Mouse (Mus musculus) ES-E14 (cell line): Measurements from ENCODE around the gene Rnf216. TPM values are rescaled to one million over a fixed set of nuclear protein-coding genes. Genes with fewer than 3 reads are reported as not detected.

ENCODE experiments used
- DNase-seq: peaks from one replicate; pipeline ENCODE4 v3.0.0-alpha.2; 2013; ENCODE audit warnings: low read depth, low spot score
- H3K27ac ChIP-seq: 2 replicates; pipeline ENCODE4 v1.5.1; 2012; ENCODE audit warnings: low read depth, mild to moderate bottlenecking, low read length, moderate library complexity, mixed read lengths; ENCODE audit not compliant: poor library complexity, insufficient read depth, severe bottlenecking
- H3K36me3 ChIP-seq: 2 replicates; pipeline ENCODE4 v1.6.1; 2012; ENCODE audit warnings: mild to moderate bottlenecking, low read length, moderate library complexity, mixed read lengths; ENCODE audit not compliant: control insufficient read depth, poor library complexity, insufficient read depth, severe bottlenecking
- H3K4me1 ChIP-seq, 2 experiments: fragments of 150-350 bp in 1 of 2; sonication (generic) in 1 of 2; 2 replicates each; pipeline ENCODE4 v1.6.1; 2012; ENCODE audit warnings: low read length in 2 of 2, mild to moderate bottlenecking in 1 of 2, mixed read lengths in 1 of 2; ENCODE audit not compliant: control insufficient read depth in 2 of 2, insufficient read depth in 2 of 2, poor library complexity in 1 of 2
- H3K4me3 ChIP-seq, 2 experiments: fragments of 150-350 bp in 1 of 2; sonication (generic) in 1 of 2; 2 replicates each; pipeline ENCODE4 v1.5.1; 2012; ENCODE audit warnings: low read length in 2 of 2, low read depth in 1 of 2, mild to moderate bottlenecking in 1 of 2, mixed read lengths in 1 of 2; ENCODE audit not compliant: insufficient read depth in 1 of 2, poor library complexity in 1 of 2, severe bottlenecking in 1 of 2
- H3K9ac ChIP-seq: 2 replicates; pipeline ENCODE4 v1.6.1; 2012; ENCODE audit warnings: low read depth, mild to moderate bottlenecking, low read length, mixed read lengths; ENCODE audit not compliant: poor library complexity, insufficient read depth, severe bottlenecking
- H3K9me3 ChIP-seq: fragments of 150-350 bp; sonication (generic); 2 replicates; pipeline ENCODE4 v1.6.1; 2012; ENCODE audit warnings: low read depth, mild to moderate bottlenecking, low read length; ENCODE audit not compliant: control insufficient read depth, insufficient read depth
- CHD2 ChIP-seq: IDR thresholded peaks from 2 replicates; pipeline ENCODE4 v1.6.1; 2014; ENCODE audit warnings: mild to moderate bottlenecking, low read depth, low read length, inconsistent platforms
- HCFC1 ChIP-seq: IDR thresholded peaks from 2 replicates; pipeline ENCODE4 v1.6.1; 2012; ENCODE audit warnings: low read length, inconsistent platforms, borderline replicate concordance; ENCODE audit not compliant: insufficient read depth
- MAFK ChIP-seq: IDR thresholded peaks from 2 replicates; pipeline ENCODE4 v1.6.1; 2014; ENCODE audit warnings: mild to moderate bottlenecking, low read depth, low read length, inconsistent platforms; ENCODE audit not compliant: insufficient read depth
- ZC3H11A ChIP-seq: IDR thresholded peaks from 2 replicates; pipeline ENCODE4 v1.6.1; 2012; ENCODE audit warnings: low read depth, mild to moderate bottlenecking, inconsistent platforms, low read length, borderline replicate concordance
- ZNF384 ChIP-seq: IDR thresholded peaks from 2 replicates; pipeline ENCODE4 v1.6.1; 2012; ENCODE audit warnings: low read depth, low read length, inconsistent platforms
- in situ Hi-C, 2 experiments: fragments of 600-800 bp; cut with MboI; formaldehyde crosslinking; loops; one replicate each; pipeline ENCODE4 v1.15.1; 2025; ENCODE audit warnings: low sequenced_read_pairs in 2 of 2, inconsistent platforms in 1 of 2; ENCODE audit not compliant: unreplicated experiment in 2 of 2
- total RNA-seq: library from RNA; depleted of rRNA; stranded (reverse); fragments of 300-350 nt; gene quantifications from 2 replicates; pipeline ENCODE4 v1.2.3, GENCODE M21; 2012

Rnf216 gene
- total RNA-seq, 1 experiment: 23.8 TPM

DNA sequence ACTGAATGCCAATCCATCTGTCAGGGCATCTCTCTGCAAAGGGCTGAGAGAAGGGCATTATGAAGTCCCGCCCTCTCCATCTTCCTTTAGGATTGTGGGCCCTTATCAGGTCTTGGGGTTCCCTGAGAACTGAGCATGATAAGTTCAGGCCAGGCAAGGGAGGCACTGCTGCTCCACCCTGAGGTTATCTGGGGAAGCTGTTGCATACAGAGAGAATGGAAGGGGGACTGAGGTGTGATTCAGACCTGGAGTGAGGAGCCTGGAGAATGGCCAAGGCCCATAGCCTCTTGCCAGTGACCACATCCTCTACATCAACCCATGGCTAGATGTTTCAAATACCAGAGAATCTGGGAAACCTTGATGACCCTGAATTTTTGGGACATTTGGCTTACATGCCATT lies 76.7 kb downstream of the Rnf216 start:
- H3K36me3 ChIP-seq: peaks cover 5% of the 10 kb centered on the region; the same call in 1 of the 2 replicates
- TF ChIP-seq ZC3H11A: no peak
- no peak for TF ChIP-seq CHD2
- TF ChIP-seq ZNF384: no peak
- no peak for TF ChIP-seq HCFC1
- no peak for TF ChIP-seq MAFK
- H3K9ac ChIP-seq: no peak overlapping the region
- in situ Hi-C loops: loop anchor here in 1 of 2 experiments (5.0 kb wide), 1 partner anchor 99 kb away; no protein-coding TSS in a partner anchor
- no peak overlapping the region for H3K27ac ChIP-seq
- H3K4me3 ChIP-seq: no peak overlapping the region
- no peaks in the 10 kb centered on the region for H3K9me3 ChIP-seq
- no peaks in the 10 kb centered on the region for H3K4me1 ChIP-seq
- DNase-seq: no peak

DNA sequence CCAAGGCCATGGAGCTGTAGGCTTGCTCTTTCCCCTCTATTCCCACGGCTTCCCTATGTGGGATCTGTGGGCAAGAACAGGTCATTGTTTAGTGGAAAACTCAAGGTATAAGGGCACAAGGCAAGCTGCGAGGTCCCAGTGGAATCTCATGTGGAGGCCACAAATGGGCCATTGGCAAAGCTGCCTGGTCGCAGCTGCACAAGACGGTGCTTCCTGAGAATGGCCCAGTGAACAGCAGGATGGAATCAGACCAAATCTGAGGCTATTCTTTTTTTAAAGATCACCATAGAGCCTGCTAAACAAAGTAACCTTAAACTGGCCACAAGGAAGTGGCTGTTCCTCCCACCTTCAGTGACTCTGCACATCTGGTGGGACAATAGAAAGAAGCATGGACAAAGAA lies 77.5 kb downstream of the Rnf216 start:
- H3K36me3 ChIP-seq: peaks cover 4% of the 10 kb centered on the region; the same call in 1 of the 2 replicates
- no peak overlapping the region for H3K27ac ChIP-seq
- TF ChIP-seq MAFK (no peak), HCFC1 (no peak), ZNF384 (no peak), CHD2 (no peak), ZC3H11A (no peak)
- in situ Hi-C loops: loop anchor here in 1 of 2 experiments (5.0 kb wide), 1 partner anchor 98 kb away; no protein-coding TSS in a partner anchor
- no peak for DNase-seq
- no peak overlapping the region for H3K9ac ChIP-seq
- H3K9me3 ChIP-seq: no peaks in the 10 kb centered on the region
- no peak overlapping the region for H3K4me3 ChIP-seq
- H3K4me1 ChIP-seq: no peaks in the 10 kb centered on the region

DNA sequence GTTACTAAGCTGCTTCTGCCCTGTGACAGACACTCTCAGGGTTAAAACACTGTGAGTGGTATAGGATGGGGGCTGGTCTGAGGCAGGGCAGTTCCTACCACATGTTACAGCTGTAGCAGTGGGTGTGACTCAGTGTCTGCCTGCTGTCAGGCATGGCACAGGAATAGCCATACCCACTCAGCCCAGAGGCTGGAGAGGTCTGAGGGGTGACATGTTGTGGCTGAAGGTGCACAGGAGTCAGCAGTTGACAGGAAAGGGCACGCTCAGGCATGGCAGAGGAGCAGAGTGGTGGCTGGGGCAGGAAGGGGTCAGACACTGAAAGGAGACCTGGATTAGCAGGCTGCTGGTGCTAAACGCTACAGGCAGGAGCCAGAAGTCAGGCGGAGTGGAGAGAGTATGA lies 78.7 kb downstream of the Rnf216 start:
- Histone ChIP-seq H3K27ac (no peak overlapping the region), H3K36me3 (peaks cover 4% of the 10 kb centered on the region; the same call in 1 of the 2 replicates), H3K4me1 (no peaks in the 10 kb centered on the region), H3K9ac (no peak overlapping the region), H3K4me3 (no peak overlapping the region), H3K9me3 (no peaks in the 10 kb centered on the region)
- no peak for TF ChIP-seq ZNF384
- TF ChIP-seq MAFK: no peak
- TF ChIP-seq HCFC1: no peak
- TF ChIP-seq ZC3H11A: no peak
- no peak for TF ChIP-seq CHD2
- in situ Hi-C loops: no loop called here
- no peak for DNase-seq

DNA sequence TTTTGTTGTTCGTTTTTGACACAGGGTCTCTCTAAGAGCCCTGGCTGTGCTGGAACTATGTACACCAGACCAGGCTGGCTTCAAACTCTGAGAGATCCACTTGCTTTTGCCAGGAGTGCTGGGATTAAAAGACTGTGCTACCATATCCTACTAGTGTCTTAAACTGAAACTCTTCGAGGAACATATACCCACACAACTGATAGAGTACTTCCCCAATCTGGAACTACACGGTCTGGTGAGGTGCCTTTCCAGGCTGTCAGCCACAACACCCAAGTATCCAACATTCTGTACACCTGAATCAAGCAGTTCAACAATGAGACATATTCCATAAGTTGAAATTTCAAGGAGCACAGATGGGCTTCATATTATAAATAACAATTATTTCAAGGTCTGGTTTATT lies 79.5 kb downstream of the Rnf216 start:
- H3K4me1 ChIP-seq: no peaks in the 10 kb centered on the region
- TF ChIP-seq HCFC1 (no peak), ZC3H11A (no peak), ZNF384 (no peak), MAFK (no peak), CHD2 (no peak)
- no peaks in the 10 kb centered on the region for H3K9me3 ChIP-seq
- H3K9ac ChIP-seq: no peak overlapping the region
- in situ Hi-C loops: no loop called here
- peaks cover 4% of the 10 kb centered on the region; the same call in 1 of the 2 replicates for H3K36me3 ChIP-seq
- no peak for DNase-seq
- H3K27ac ChIP-seq: no peak overlapping the region
- no peak overlapping the region for H3K4me3 ChIP-seq

DNA sequence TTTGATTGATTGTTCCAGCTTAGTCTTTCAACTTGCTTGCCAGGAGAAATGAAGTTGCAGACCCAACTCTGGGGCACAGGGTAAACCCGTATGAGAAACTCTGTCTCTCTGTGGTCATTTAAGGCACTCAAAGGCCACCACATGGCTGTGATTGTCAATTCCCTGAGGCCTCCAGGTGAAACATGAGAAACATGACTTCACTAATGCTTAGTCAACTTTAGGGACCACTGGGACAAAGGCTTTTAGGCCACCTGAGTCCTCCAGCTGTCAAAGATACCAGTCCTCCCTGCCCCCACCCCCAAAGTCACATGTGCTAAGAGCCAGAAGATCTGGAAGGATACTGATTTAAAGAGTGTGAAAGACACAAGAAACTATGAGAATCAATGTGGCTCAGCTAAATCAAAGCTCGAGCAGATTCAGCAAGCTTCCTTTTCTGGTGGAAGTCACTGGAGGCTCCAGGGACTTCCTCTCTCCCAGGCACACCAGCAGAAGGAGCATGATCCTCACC lies 80.1 kb downstream of the Rnf216 start:
- H3K4me1 ChIP-seq: no peaks in the 10 kb centered on the region
- H3K36me3 ChIP-seq: peaks cover 5% of the 10 kb centered on the region; the same call in 1 of the 2 replicates
- H3K4me3 ChIP-seq: no peak overlapping the region
- DNase-seq: no peak
- TF ChIP-seq HCFC1 (no peak), MAFK (no peak), ZC3H11A (no peak), CHD2 (no peak), ZNF384 (no peak)
- no peak overlapping the region for H3K9ac ChIP-seq
- H3K27ac ChIP-seq: no peak overlapping the region
- no peaks in the 10 kb centered on the region for H3K9me3 ChIP-seq
- in situ Hi-C loops: no loop called here
